ENCODE assay signal across 19 mouse cellular contexts in genomic region chr8:45855118-45855517, GRCm38 (mm10).
"Had no signal": no experiment of that assay in that cellular context is flagged by ENCODE, and none has a peak within 500 bp of the region (broad histone marks: within the 10 kb centered on the region; RNA-seq: fewer than 3 reads in every experiment).

No protein-coding gene starts in this region.

- H3K4me1 ChIP-seq: liver, embryonic 13.5 days; liver, embryonic 15.5 days; neural tube, embryonic 15.5 days had no signal

- H3K36me3 ChIP-seq: liver, embryonic 13.5 days; liver, embryonic 15.5 days; midbrain, embryonic 10.5 days; midbrain, embryonic 12.5 days; neural tube, embryonic 13.5 days; neural tube, embryonic 15.5 days had no signal

- H3K27me3 ChIP-seq: liver, embryonic 13.5 days; liver, embryonic 15.5 days; midbrain, embryonic 12.5 days; neural tube, embryonic 13.5 days; neural tube, embryonic 15.5 days had no signal

- H3K9me3 ChIP-seq: liver, embryonic 13.5 days; liver, embryonic 15.5 days; midbrain, embryonic 10.5 days; midbrain, embryonic 12.5 days; neural tube, embryonic 13.5 days; neural tube, embryonic 15.5 days had no signal

- DNase-seq: liver; liver, embryonic 13.5 days; liver, postnatal 0 days; midbrain, embryonic 14.5 days; right cerebral cortex, adult 18-20 months; right cerebral cortex, postnatal 25 days; right cerebral cortex, postnatal 4 days; spleen, adult 18-20 months; thymus, adult 18-20 months; thymus, postnatal 14 days; thymus, postnatal 36 days had no signal

- H3K9ac ChIP-seq: liver, embryonic 13.5 days; liver, embryonic 15.5 days; liver, postnatal 0 days; midbrain, embryonic 12.5 days; neural tube, embryonic 13.5 days; neural tube, embryonic 15.5 days had no signal

- H3K4me2 ChIP-seq: liver, embryonic 11.5 days; liver, embryonic 13.5 days; liver, embryonic 15.5 days; midbrain, embryonic 12.5 days; neural tube, embryonic 13.5 days; neural tube, embryonic 15.5 days had no signal

- H3K4me3 ChIP-seq: liver, embryonic 13.5 days; liver, embryonic 15.5 days; midbrain, embryonic 10.5 days; midbrain, embryonic 12.5 days; myocyte; neural tube, embryonic 13.5 days; neural tube, embryonic 15.5 days had no signal

- H3K27ac ChIP-seq: liver, embryonic 13.5 days; liver, embryonic 15.5 days; midbrain, embryonic 10.5 days; midbrain, embryonic 12.5 days; neural tube, embryonic 13.5 days; neural tube, embryonic 15.5 days had no signal

- ATAC-seq: liver, postnatal 0 days; midbrain, embryonic 16.5 days had no signal
